Mouse (Mus musculus) intestine, embryonic 16.5 days (tissue): ENCODE measurements around the gene Adamts13. TPM values are rescaled to one million over a fixed set of nuclear protein-coding genes. Genes with fewer than 3 reads are reported as not detected.

Source experiments
- ATAC-seq: fragments of 200-750 bp; cut with Nextera tagmentation; 2 replicates; pipeline ENCODE4 v1.8.0; 2017; ENCODE audit warnings: moderate TSS enrichment, moderate library complexity
- H3K27ac ChIP-seq: fragments of 300-500 bp; sonication (generic); 2 replicates; pipeline ENCODE4 v1.5.1; 2014; ENCODE audit warnings: mild to moderate bottlenecking, low read length
- H3K27me3 ChIP-seq: fragments of 300-500 bp; sonication (generic); replicated peaks from 2 replicates; pipeline ENCODE4 v1.6.1; 2014; ENCODE audit warnings: low read length, control low read depth, mixed read lengths; ENCODE audit not compliant: control insufficient read depth, insufficient read depth
- H3K36me3 ChIP-seq: fragments of 300-500 bp; sonication (generic); 2 replicates; pipeline ENCODE4 v1.6.1; 2014; ENCODE audit warnings: low read length, control low read depth; ENCODE audit not compliant: control insufficient read depth, insufficient read depth
- H3K4me1 ChIP-seq: fragments of 300-500 bp; sonication (generic); 2 replicates; pipeline ENCODE4 v1.6.1; 2014; ENCODE audit warnings: low read length, control low read depth, mixed read lengths; ENCODE audit not compliant: control insufficient read depth, insufficient read depth
- H3K4me2 ChIP-seq: fragments of 300-500 bp; sonication (generic); 2 replicates; pipeline ENCODE4 v1.6.1; 2014; ENCODE audit warnings: low read depth, low read length, control low read depth
- H3K4me3 ChIP-seq: fragments of 300-500 bp; sonication (generic); 2 replicates; pipeline ENCODE4 v1.5.1; 2014; ENCODE audit warnings: mild to moderate bottlenecking, low read length
- H3K9ac ChIP-seq: fragments of 300-500 bp; sonication (generic); 2 replicates; pipeline ENCODE4 v1.6.1; 2014; ENCODE audit warnings: low read depth, low read length
- H3K9me3 ChIP-seq: fragments of 300-500 bp; sonication (generic); 2 replicates; pipeline ENCODE4 v1.6.1; 2016; ENCODE audit warnings: low read length, control low read depth; ENCODE audit not compliant: control insufficient read depth
- WGBS: fragments of 180-500 bp; shearing (Covaris S2); extraction: QIAGEN DNeasy Blood & Tissue Kit; methylation state at CpG from one replicate; pipeline ENCODE4 v1.1.7; 2014; 5-methylcytosine and 5-hydroxymethylcytosine counted together
- polyA plus RNA-seq: library from polyadenylated mRNA; unstranded; fragments of >200 nt; fragmentation: Nextera tagmentation; extraction: Ambion mirVana; gene quantifications from 2 replicates; pipeline ENCODE4 v1.2.1, GENCODE M21; 2015

Adamts13 gene
- polyA plus RNA-seq, result 0.33 and 0.34 TPM in 2 replicates

DNA sequence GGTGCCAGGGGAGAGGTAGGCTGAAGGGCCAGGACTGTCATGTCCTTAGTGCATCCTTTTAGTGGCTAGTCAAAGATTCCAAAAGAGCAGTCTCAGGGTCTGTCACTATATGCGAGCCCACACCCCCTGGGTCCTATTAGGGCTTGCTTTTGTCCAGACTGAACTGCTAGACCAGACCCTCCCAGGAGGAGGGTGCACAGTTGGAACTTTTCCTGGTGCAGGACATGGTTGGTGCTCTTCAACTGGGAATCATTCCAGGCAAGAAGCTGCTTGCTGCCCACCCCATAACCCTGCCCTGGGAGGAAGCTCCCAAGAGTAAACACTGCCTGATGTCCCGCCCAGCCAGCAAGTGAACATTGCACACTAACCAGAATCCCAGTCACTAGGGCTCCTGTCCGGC is at the start of gene Adamts13:
Gene Adamts13 (plus strand): TSS at position 301 of the 400 bp plus-strand sequence.
- peaks cover 7% of the 10 kb centered on the region; the same call in 1 of the 2 replicates for H3K4me1 ChIP-seq
- no peaks in the 10 kb centered on the region for H3K36me3 ChIP-seq
- ATAC-seq, result no peak
- H3K9ac ChIP-seq, result no peak within 1 kb of the TSS
- H3K4me3 ChIP-seq, result no peak within 1 kb of the TSS
- no peak within 1 kb of the TSS for H3K27ac ChIP-seq
- WGBS, result 47% methylated on average over 3 of the region's 3 CpGs
- no peaks in the 10 kb centered on the region for H3K9me3 ChIP-seq
- H3K27me3 ChIP-seq, result no peaks in the 10 kb centered on the region
- H3K4me2 ChIP-seq, result no peak within 1 kb of the TSS

DNA sequence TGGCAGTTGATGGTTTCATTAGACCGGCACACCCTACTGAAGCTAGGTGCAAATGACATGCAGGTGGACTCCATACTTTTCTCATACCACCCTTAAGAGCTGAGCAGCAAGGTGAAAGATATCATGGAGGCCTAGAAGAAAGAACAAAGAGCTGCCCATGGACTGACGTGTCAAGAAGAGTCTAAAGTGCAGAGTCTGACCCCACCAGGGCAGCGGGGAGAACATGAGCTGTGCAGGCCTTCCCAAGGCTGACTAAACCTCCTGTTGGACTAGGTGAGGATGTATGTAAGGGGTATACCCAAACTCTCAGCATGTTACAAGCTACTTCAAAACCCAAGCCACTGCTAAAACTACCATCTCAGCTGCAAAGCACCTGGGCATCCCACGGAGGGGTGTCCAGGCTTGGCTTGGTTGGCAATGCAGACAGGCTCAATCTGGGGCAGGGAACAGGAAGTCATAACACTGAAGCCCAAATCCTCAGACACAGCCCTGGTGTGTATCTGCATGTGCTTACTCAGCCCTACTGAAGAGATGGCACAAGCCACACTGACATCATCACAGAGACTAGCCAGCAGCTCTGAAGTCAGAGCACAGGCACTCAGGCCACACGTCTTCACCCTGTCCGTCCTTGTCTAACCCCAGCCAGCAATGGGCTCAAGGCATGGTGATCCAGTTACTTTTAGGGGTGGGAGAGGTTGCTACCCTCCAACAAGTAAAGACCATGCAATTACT is 45.3 kb upstream of the Adamts13 start:
- Histone ChIP-seq H3K4me2 (no peak overlapping the region), H3K27me3 (no peaks in the 10 kb centered on the region), H3K27ac (peak overlapping the region; percentile 17; the same call in 1 of the 2 replicates), H3K4me1 (peaks cover 25% of the 10 kb centered on the region), H3K4me3 (no peak overlapping the region), H3K9me3 (no peaks in the 10 kb centered on the region), H3K9ac (no peak overlapping the region), H3K36me3 (peaks cover 18% of the 10 kb centered on the region)
- WGBS, result 89% methylated on average over 6 of the region's 6 CpGs
- 0 out of 2 replicates have a peak, but pooled peaks have one; percentile 31 for ATAC-seq

DNA sequence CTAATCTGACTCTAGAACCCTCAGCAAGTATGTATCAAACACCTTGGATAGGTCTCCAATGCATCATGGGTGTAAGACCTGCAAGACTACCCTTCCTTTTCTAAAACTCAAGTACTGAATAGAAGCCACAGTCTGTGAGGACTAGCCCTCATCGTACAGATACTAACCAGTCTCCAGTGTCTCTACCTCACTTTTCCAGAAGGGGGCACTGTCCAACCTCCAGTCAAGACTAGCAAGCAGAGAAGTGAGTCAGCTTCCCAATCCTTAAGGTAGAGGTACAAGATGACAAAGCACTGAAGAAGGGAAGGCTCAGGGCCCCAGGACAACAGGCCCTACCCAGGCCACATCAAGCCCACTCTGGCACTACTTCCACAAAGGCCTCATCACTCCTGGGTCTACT is 42.8 kb upstream of the Adamts13 start:
- Histone ChIP-seq H3K4me3 (peak overlapping the region; percentile 11; the same call in 1 of the 2 replicates), H3K9ac (no peak overlapping the region), H3K27me3 (no peaks in the 10 kb centered on the region), H3K9me3 (no peaks in the 10 kb centered on the region), H3K4me2 (no peak overlapping the region), H3K4me1 (peaks cover 25% of the 10 kb centered on the region), H3K27ac (no peak overlapping the region), H3K36me3 (peaks cover 11% of the 10 kb centered on the region)
- ATAC-seq, result no peak
- 48% methylated on average over 1 of the region's 1 CpGs for WGBS

DNA sequence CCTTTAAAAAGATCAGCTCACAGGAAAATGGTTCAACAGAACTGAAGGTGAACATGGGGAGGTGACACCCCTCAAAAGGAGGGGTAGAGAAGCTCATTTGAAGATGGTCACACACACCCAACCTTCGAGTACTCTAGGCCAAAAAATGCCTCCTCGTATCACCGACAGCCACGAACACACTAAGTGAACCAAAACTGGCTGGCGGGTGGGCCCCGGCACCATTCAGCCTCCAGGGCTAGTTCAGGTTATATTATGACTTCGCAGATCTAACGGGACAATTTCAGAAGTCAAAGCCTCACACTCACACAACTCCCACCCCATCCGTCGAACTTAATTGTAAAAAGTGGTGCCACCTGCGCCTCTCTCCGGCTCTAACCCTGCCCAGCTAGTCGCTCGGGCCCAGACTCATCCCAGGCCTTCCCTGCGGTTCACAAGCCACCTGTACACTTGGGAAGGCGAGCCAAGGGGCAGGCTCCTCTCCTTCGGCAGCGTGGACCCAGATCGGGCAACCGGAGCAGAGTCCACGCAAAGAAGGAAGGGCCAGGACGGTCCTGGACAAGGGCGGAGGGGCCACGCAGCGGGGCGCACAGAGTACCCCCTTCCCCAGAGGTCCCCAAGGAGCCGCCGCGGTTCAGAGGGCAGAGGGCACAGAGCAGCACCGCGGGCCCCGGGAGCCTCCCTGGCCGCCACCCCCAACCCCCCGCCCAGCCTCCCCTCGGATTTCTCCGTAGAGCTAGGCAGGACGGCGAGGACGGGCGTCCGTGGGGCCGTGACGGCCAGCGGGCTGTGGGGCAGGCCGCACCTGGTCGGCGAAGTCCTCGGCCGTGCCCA is 40.5 kb upstream of the Adamts13 start:
- peak; percentile 49 for ATAC-seq
- Histone ChIP-seq H3K36me3 (peaks cover 2% of the 10 kb centered on the region; the same call in 1 of the 2 replicates), H3K27me3 (no peaks in the 10 kb centered on the region), H3K4me2 (peak overlapping the region; percentile 54), H3K4me3 (peak overlapping the region; percentile 91), H3K27ac (peak overlapping the region; percentile 96), H3K9ac (peak overlapping the region; percentile 100), H3K4me1 (peaks cover 25% of the 10 kb centered on the region), H3K9me3 (no peaks in the 10 kb centered on the region)
- under 1% methylated on average over 47 of the region's 49 CpGs for WGBS

DNA sequence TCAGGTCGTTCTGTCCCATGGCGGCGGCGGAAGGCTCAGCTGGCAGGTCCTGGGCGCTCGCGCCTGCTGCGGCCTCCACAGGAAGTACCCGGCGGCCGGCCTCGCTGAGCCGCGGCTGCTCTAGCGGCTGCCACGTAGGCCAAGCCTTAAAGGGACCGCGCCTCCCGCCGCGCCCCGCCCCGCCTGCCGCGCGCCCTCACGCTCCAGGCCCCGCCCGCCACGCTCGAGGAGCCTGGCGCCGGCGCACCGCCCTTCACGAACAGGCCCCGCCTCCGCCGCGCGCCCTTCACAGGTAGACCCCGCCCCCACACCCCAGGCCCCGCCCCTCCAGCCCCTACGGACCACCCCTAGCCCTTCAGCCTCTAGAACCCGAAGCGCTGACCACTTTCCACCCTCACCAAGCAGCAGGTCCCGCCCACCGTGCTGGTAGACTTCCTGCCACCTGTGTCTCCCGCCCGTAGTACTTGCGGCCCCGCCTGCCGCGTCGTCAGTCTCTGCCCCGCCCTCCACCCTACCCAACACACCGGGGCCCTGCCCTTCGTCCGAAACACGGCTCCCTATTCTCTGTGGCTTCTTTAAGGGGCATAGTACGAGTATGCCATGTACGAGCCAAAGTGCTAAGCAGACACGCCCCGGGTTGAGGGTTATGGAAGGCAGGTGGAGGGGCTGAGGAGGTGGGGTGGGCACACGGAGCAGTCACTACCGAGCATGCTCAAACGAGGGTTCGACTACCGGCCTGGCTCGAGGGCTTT is 39.7 kb upstream of the Adamts13 start, which contains the start of the genes Surf4 and Stkld1:
Gene Surf4 (minus strand): TSS at position 625 of the 752 bp plus-strand sequence.
Gene Stkld1 (plus strand): TSS at position 744 of the 752 bp plus-strand sequence.
- ATAC-seq, result peak; percentile 96
- H3K4me3 ChIP-seq, result peak within 1 kb of the TSS; percentile 91
- H3K9ac ChIP-seq, result peak within 1 kb of the TSS; percentile 100
- no peaks in the 10 kb centered on the region for H3K9me3 ChIP-seq
- under 1% methylated on average over 60 of the region's 70 CpGs for WGBS
- peaks cover 21% of the 10 kb centered on the region for H3K4me1 ChIP-seq
- H3K27ac ChIP-seq, result peak within 1 kb of the TSS; percentile 96
- H3K27me3 ChIP-seq, result no peaks in the 10 kb centered on the region
- peaks cover 2% of the 10 kb centered on the region; the same call in 1 of the 2 replicates for H3K36me3 ChIP-seq
- peak within 1 kb of the TSS; percentile 68 for H3K4me2 ChIP-seq

DNA sequence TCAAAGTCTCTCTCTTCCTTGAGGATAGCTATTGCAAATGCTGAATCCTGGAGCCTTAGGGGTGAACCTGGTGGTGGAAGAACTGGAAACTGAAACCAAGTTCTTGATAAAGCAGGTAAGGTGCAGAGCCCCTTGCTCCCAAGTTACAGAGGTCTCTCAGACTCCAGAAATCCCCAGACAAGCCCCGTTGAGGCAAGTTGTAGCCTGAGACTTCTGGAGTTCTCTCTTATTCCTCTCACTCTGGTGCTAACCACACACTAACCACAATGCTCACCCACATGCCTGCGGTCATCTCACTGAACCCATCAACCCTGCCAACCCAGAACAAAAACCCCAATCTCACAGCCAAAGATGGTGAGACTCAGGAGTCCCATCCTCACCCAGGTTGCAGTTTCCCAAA is 37.9 kb upstream of the Adamts13 start:
- H3K36me3 ChIP-seq, result peaks cover under 1% of the 10 kb centered on the region; the same call in 1 of the 2 replicates
- no peaks in the 10 kb centered on the region for H3K9me3 ChIP-seq
- no peak for ATAC-seq
- H3K27ac ChIP-seq, result no peak overlapping the region
- H3K4me2 ChIP-seq, result no peak overlapping the region
- H3K4me3 ChIP-seq, result no peak overlapping the region
- no peaks in the 10 kb centered on the region for H3K27me3 ChIP-seq
- no peak overlapping the region for H3K9ac ChIP-seq
- 94% methylated on average over 2 of the region's 2 CpGs for WGBS
- H3K4me1 ChIP-seq, result peaks cover 18% of the 10 kb centered on the region

DNA sequence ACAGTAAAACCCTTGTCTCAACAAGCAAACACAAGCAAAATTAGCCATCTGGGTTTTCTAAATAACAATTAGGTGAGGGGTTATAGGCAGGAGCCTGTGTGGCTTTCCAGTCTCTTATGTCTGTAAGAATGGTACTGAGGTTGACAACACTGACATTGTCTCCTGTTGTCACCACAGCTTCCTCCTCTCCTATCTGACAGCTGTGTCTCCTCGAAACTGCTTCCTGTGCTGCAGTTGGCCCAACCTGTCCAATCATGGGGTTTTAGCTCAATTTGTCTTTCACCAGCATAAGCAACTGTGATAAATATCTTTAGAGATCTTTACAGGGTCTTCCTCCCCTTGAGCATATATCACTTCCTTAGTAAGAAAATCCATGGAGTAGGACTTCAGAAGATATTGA is 36.8 kb upstream of the Adamts13 start:
- Histone ChIP-seq H3K9ac (no peak overlapping the region), H3K27ac (no peak overlapping the region), H3K36me3 (no peaks in the 10 kb centered on the region), H3K9me3 (no peaks in the 10 kb centered on the region), H3K27me3 (no peaks in the 10 kb centered on the region), H3K4me2 (no peak overlapping the region), H3K4me1 (peaks cover 8% of the 10 kb centered on the region), H3K4me3 (no peak overlapping the region)
- no peak for ATAC-seq
- WGBS, result 71% methylated on average over 1 of the region's 1 CpGs

DNA sequence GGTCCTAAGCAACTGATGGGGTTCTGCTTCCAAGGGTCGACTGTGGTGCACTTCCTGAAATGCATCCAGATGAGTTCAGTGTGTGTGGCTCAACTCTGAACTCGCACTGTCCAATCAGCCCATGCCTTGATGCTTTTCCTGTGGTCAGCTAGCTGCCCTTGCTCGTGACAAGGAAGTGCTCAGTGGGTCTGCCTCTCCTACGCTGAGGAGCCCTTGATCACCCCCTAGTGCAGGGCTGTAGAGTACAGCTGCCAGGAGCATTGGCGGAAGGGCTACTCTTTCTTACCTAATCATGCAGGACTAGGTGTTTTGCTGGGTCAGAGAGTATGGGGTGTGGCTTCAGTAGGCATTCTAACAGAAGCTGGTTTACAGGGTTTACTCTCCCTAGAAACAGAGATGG is 31.7 kb upstream of the Adamts13 start:
- H3K9ac ChIP-seq, result no peak overlapping the region
- no peak overlapping the region for H3K4me3 ChIP-seq
- 29% methylated on average over 5 of the region's 5 CpGs for WGBS
- no peaks in the 10 kb centered on the region for H3K9me3 ChIP-seq
- peak; percentile 49 for ATAC-seq
- no peak overlapping the region for H3K4me2 ChIP-seq
- no peak overlapping the region for H3K27ac ChIP-seq
- no peaks in the 10 kb centered on the region for H3K4me1 ChIP-seq
- H3K27me3 ChIP-seq, result no peaks in the 10 kb centered on the region
- no peaks in the 10 kb centered on the region for H3K36me3 ChIP-seq
